Mouse (Mus musculus): Measurements from ENCODE around the gene Gchfr. TPM values are rescaled to one million over a fixed set of nuclear protein-coding genes. Genes with fewer than 3 reads are reported as not detected.
A peak's percentile ranks its signal among the peaks of the same experiment; 100 is the strongest.

Gchfr gene
- 4.5 and 5.9 TPM in 2 replicates for polyA plus RNA-seq (2015; fragmentation: Nextera tagmentation; extraction: Ambion mirVana)

GRCm38 (mm10) chr2:119166901-119167865 lies at the start of gene Gchfr:
Gene Gchfr, plus strand, starts transcription at chr2:119167773.
- no peaks in the 10 kb centered on the region for H3K9me3 ChIP-seq (replicated peaks)
- peak within 1 kb of the TSS; percentile 98 for H3K4me2 ChIP-seq
- under 1% methylated on average over 60 of the region's 60 CpGs for WGBS
- peaks cover 19% of the 10 kb centered on the region for H3K4me1 ChIP-seq (replicated peaks)
- peaks cover 21% of the 10 kb centered on the region for H3K27me3 ChIP-seq
- peak within 1 kb of the TSS; percentile 61 for H3K4me3 ChIP-seq
- no peaks in the 10 kb centered on the region; the same call in 1 of the 2 replicates for H3K36me3 ChIP-seq
- H3K27ac ChIP-seq: no peak within 1 kb of the TSS
- ATAC-seq (replicated peaks; ENCODE audit: insufficient number of reproducible peaks, insufficient read depth, low FRiP score, low read depth): peak; percentile 78
- H3K9ac ChIP-seq: peak within 1 kb of the TSS; percentile 53

- ATAC-seq (replicated peaks; ENCODE audit: insufficient number of reproducible peaks, insufficient read depth, low FRiP score, low read depth): no peak
- Histone ChIP-seq H3K9me3 (replicated peaks) (no peaks in the 10 kb centered on the region), H3K27ac (no peak overlapping the region), H3K4me1 (replicated peaks) (no peaks in the 10 kb centered on the region), H3K27me3 (no peaks in the 10 kb centered on the region), H3K4me2 (no peak overlapping the region), H3K9ac (no peak overlapping the region), H3K36me3 (peaks cover 68% of the 10 kb centered on the region), H3K4me3 (no peak overlapping the region)
- WGBS: 37% methylated on average over 5 of the region's 5 CpGs
Measured at GRCm38 (mm10) chr2:119136346-119136898, 31.2 kb upstream of the Gchfr start.

- Histone ChIP-seq H3K27ac (no peak overlapping the region), H3K4me1 (replicated peaks) (no peaks in the 10 kb centered on the region), H3K27me3 (no peaks in the 10 kb centered on the region), H3K4me3 (no peak overlapping the region), H3K9me3 (replicated peaks) (no peaks in the 10 kb centered on the region), H3K36me3 (peaks cover 82% of the 10 kb centered on the region), H3K9ac (no peak overlapping the region), H3K4me2 (no peak overlapping the region)
- WGBS: 87% methylated on average over 2 of the region's 2 CpGs
- no peak for ATAC-seq (replicated peaks; ENCODE audit: insufficient number of reproducible peaks, insufficient read depth, low FRiP score, low read depth)
Measured at GRCm38 (mm10) chr2:119145199-119145598, 22.4 kb upstream of the Gchfr start.

GRCm38 (mm10) chr2:119146435-119146834 lies 21.1 kb upstream of the Gchfr start:
- ATAC-seq (replicated peaks; ENCODE audit: insufficient number of reproducible peaks, insufficient read depth, low FRiP score, low read depth): no peak
- Histone ChIP-seq H3K27me3 (no peaks in the 10 kb centered on the region), H3K36me3 (peaks cover 83% of the 10 kb centered on the region), H3K4me1 (replicated peaks) (no peaks in the 10 kb centered on the region), H3K27ac (no peak overlapping the region), H3K9ac (no peak overlapping the region), H3K4me2 (no peak overlapping the region), H3K4me3 (no peak overlapping the region), H3K9me3 (replicated peaks) (no peaks in the 10 kb centered on the region)
- 79% methylated on average over 6 of the region's 6 CpGs for WGBS

GRCm38 (mm10) chr2:119147160-119147678 lies 20.4 kb upstream of the Gchfr start:
- 69% methylated on average over 22 of the region's 22 CpGs for WGBS
- no peaks in the 10 kb centered on the region for H3K27me3 ChIP-seq
- H3K4me2 ChIP-seq: no peak overlapping the region
- no peak overlapping the region for H3K4me3 ChIP-seq
- H3K36me3 ChIP-seq: peaks cover 83% of the 10 kb centered on the region
- H3K27ac ChIP-seq: no peak overlapping the region
- no peaks in the 10 kb centered on the region for H3K4me1 ChIP-seq (replicated peaks)
- no peaks in the 10 kb centered on the region for H3K9me3 ChIP-seq (replicated peaks)
- H3K9ac ChIP-seq: no peak overlapping the region
- 0 out of 2 replicates have a peak, but pooled peaks have one; percentile 39 for ATAC-seq (replicated peaks; ENCODE audit: insufficient number of reproducible peaks, insufficient read depth, low FRiP score, low read depth)

- Histone ChIP-seq H3K4me2 (no peak overlapping the region), H3K27ac (no peak overlapping the region), H3K9me3 (replicated peaks) (no peaks in the 10 kb centered on the region), H3K4me3 (no peak overlapping the region), H3K27me3 (no peaks in the 10 kb centered on the region), H3K4me1 (replicated peaks) (no peaks in the 10 kb centered on the region), H3K36me3 (peaks cover 84% of the 10 kb centered on the region), H3K9ac (no peak overlapping the region)
- ATAC-seq (replicated peaks; ENCODE audit: insufficient number of reproducible peaks, insufficient read depth, low FRiP score, low read depth): no peak
- WGBS: 83% methylated on average over 8 of the region's 8 CpGs
Measured at GRCm38 (mm10) chr2:119147775-119148174, 19.8 kb upstream of the Gchfr start.

GRCm38 (mm10) chr2:119152255-119152654 lies 15.3 kb upstream of the Gchfr start:
- 50% methylated on average over 6 of the region's 6 CpGs for WGBS
- Histone ChIP-seq H3K9me3 (replicated peaks) (no peaks in the 10 kb centered on the region), H3K4me1 (replicated peaks) (peaks cover 12% of the 10 kb centered on the region), H3K27ac (no peak overlapping the region), H3K4me2 (no peak overlapping the region), H3K27me3 (no peaks in the 10 kb centered on the region), H3K36me3 (peaks cover 68% of the 10 kb centered on the region), H3K9ac (no peak overlapping the region), H3K4me3 (no peak overlapping the region)
- ATAC-seq (replicated peaks; ENCODE audit: insufficient number of reproducible peaks, insufficient read depth, low FRiP score, low read depth): no peak

GRCm38 (mm10) chr2:119154683-119155082 lies 12.9 kb upstream of the Gchfr start:
- 86% methylated on average over 2 of the region's 2 CpGs for WGBS
- Histone ChIP-seq H3K4me1 (replicated peaks) (peaks cover 15% of the 10 kb centered on the region), H3K27me3 (no peaks in the 10 kb centered on the region), H3K4me2 (no peak overlapping the region), H3K9ac (no peak overlapping the region), H3K27ac (no peak overlapping the region), H3K9me3 (replicated peaks) (no peaks in the 10 kb centered on the region), H3K36me3 (peaks cover 45% of the 10 kb centered on the region), H3K4me3 (no peak overlapping the region)
- ATAC-seq (replicated peaks; ENCODE audit: insufficient number of reproducible peaks, insufficient read depth, low FRiP score, low read depth): no peak

GRCm38 (mm10) chr2:119155388-119155787 lies 12.2 kb upstream of the Gchfr start:
- Histone ChIP-seq H3K4me1 (replicated peaks) (peaks cover 15% of the 10 kb centered on the region), H3K9me3 (replicated peaks) (no peaks in the 10 kb centered on the region), H3K4me2 (peak overlapping the region; percentile 92), H3K4me3 (peak overlapping the region; percentile 92), H3K27ac (no peak overlapping the region), H3K27me3 (no peaks in the 10 kb centered on the region), H3K9ac (0 out of 2 replicates have a peak overlapping the region, but pooled peaks have one; percentile 93), H3K36me3 (peaks cover 39% of the 10 kb centered on the region)
- no peak for ATAC-seq (replicated peaks; ENCODE audit: insufficient number of reproducible peaks, insufficient read depth, low FRiP score, low read depth)
- WGBS: 29% methylated on average over 9 of the region's 9 CpGs

- Histone ChIP-seq H3K4me1 (replicated peaks) (peaks cover 18% of the 10 kb centered on the region), H3K4me3 (peak overlapping the region; percentile 92), H3K36me3 (peaks cover 31% of the 10 kb centered on the region), H3K27ac (peak overlapping the region; percentile 68), H3K9ac (peak overlapping the region; percentile 93), H3K27me3 (no peaks in the 10 kb centered on the region), H3K9me3 (replicated peaks) (no peaks in the 10 kb centered on the region), H3K4me2 (peak overlapping the region; percentile 92)
- no peak for ATAC-seq (replicated peaks; ENCODE audit: insufficient number of reproducible peaks, insufficient read depth, low FRiP score, low read depth)
- 3% methylated on average over 34 of the region's 34 CpGs for WGBS
Measured at GRCm38 (mm10) chr2:119156081-119156680, 11.4 kb upstream of the Gchfr start.
